8 mouse cellular contexts compared by ENCODE assay signal in the genomic region with DNA sequence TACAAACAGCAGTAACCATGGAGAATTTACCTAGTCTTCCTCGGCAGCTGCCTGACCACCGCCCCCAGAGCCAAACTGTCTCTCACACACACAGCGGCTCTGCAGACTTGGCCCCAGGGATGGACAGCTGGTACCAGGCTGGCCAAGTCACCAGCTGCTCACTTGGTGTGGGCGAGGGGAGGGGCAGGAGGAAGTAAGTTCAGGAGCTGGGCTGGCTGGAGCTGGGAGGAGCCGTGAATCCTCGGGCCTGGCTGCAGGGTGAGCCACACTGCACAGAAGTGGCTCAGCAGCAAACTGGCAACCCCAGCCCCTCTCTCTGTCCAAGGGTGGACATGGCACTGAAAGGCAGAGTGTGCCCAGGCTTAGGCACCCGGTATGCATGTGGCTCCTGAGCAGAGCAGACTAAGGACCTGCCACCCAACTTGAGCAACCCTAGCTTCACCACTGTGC. TPM values are rescaled to one million over a fixed set of nuclear protein-coding genes. Genes with fewer than 3 reads are reported as not detected.
A peak's percentile ranks its signal among the peaks of the same experiment; 100 is the strongest.
DNase-seq lines count a peak whose midpoint lies in the region; ATAC-seq lines count a peak whose summit lies in the region.

No protein-coding gene starts in this region.

- H3K4me2 ChIP-seq in heart, embryonic 12.5 days = peak overlapping the region; percentile 88
- peak overlapping the region; percentile 96 for H3K4me2 ChIP-seq in liver, embryonic 12.5 days

- H3K4me1 ChIP-seq in heart, embryonic 12.5 days (replicated peaks) = peaks cover 29% of the 10 kb centered on the region
- H3K4me1 ChIP-seq in liver, embryonic 12.5 days = peaks cover 48% of the 10 kb centered on the region

- DNase-seq in 416B (ENCODE audit: low read depth) = peak; percentile 79
- DNase-seq in adrenal gland, postnatal 36 days = peak; percentile 82 to 88
- peak; percentile 70 for DNase-seq in fibroblast of lung, adult 2 months (ENCODE audit: low read depth)
- DNase-seq in kidney, postnatal 10 days = peak; percentile 76
- peak; percentile 66 for DNase-seq in neural tube, embryonic 10.5 days (ENCODE audit: extremely low spot score, low spot score)
- DNase-seq in testis, postnatal 14 days (ENCODE audit: low spot score) = peak; percentile 62

- H3K4me3 ChIP-seq in heart, embryonic 12.5 days = peak overlapping the region; percentile 100
- H3K4me3 ChIP-seq in liver, embryonic 12.5 days = no peak overlapping the region

- H3K9ac ChIP-seq in heart, embryonic 12.5 days = peak overlapping the region; percentile 100
- peak overlapping the region; percentile 98; the same call in 1 of the 2 replicates for H3K9ac ChIP-seq in liver, embryonic 12.5 days

- peak overlapping the region; percentile 99 for H3K27ac ChIP-seq in heart, embryonic 12.5 days (ENCODE audit: poor library complexity, severe bottlenecking)
- peak overlapping the region; percentile 93 for H3K27ac ChIP-seq in liver, embryonic 12.5 days

- H3K36me3 ChIP-seq in heart, embryonic 12.5 days = peaks cover 33% of the 10 kb centered on the region
- peaks cover 49% of the 10 kb centered on the region for H3K36me3 ChIP-seq in liver, embryonic 12.5 days

- H3K9me3 ChIP-seq in heart, embryonic 12.5 days (replicated peaks) = no peaks in the 10 kb centered on the region
- H3K9me3 ChIP-seq in liver, embryonic 12.5 days (replicated peaks) = no peaks in the 10 kb centered on the region

- H3K27me3 ChIP-seq in heart, embryonic 12.5 days (replicated peaks) = no peaks in the 10 kb centered on the region
- no peaks in the 10 kb centered on the region for H3K27me3 ChIP-seq in liver, embryonic 12.5 days (replicated peaks)

- WGBS in heart, embryonic 12.5 days = 38% methylated on average over 7 of the region's 7 CpGs
- WGBS in liver, embryonic 12.5 days (ENCODE audit: insufficient replicate concordance) = 51% methylated on average over 7 of the region's 7 CpGs

- peak; percentile 16; the same call in 1 of the 2 replicates for ATAC-seq in heart, embryonic 12.5 days (ENCODE audit: insufficient number of reproducible peaks, low FRiP score)
- ATAC-seq in liver, embryonic 12.5 days = no peak

RNA-seq across cellular contexts. Expression of a gene that starts 11.7 kb away (rescaled TPM):
- 100 to 1,000 TPM; 155 to 187 TPM for total RNA-seq in adrenal gland, postnatal 36 days (2021)
- 61.2 and 69.9 TPM in 2 replicates for polyA plus RNA-seq in heart, embryonic 12.5 days (2016; fragmentation: Nextera tagmentation; extraction: Ambion mirVana)
- 91.0 and 104 TPM in 2 replicates for polyA plus RNA-seq in liver, embryonic 12.5 days (2016; fragmentation: Nextera tagmentation; extraction: Ambion mirVana)

RNA-seq across cellular contexts. Expression of a gene that starts 23.2 kb away (rescaled TPM):
- 10 to 100 TPM; 14.8 to 15.0 TPM for total RNA-seq in adrenal gland, postnatal 36 days (2021)
- 18.2 and 19.4 TPM in 2 replicates for polyA plus RNA-seq in heart, embryonic 12.5 days (2016; fragmentation: Nextera tagmentation; extraction: Ambion mirVana)
- 10.2 and 10.5 TPM in 2 replicates for polyA plus RNA-seq in liver, embryonic 12.5 days (2016; fragmentation: Nextera tagmentation; extraction: Ambion mirVana)

RNA-seq across cellular contexts. Expression of a gene that starts 23.4 kb away (rescaled TPM):
- 10 to 100 TPM in 1 of 2 experiments, 1 to 10 TPM in 1; 6.8 to 10.4 TPM for total RNA-seq in adrenal gland, postnatal 36 days (2021)
- 13.4 and 14.8 TPM in 2 replicates for polyA plus RNA-seq in heart, embryonic 12.5 days (2016; fragmentation: Nextera tagmentation; extraction: Ambion mirVana)
- 8.5 and 8.7 TPM in 2 replicates for polyA plus RNA-seq in liver, embryonic 12.5 days (2016; fragmentation: Nextera tagmentation; extraction: Ambion mirVana)
